Mouse (Mus musculus) heart, adult 2 months (tissue): ENCODE data around the gene Rbfox2. TPM values are rescaled to one million over a fixed set of nuclear protein-coding genes. Genes with fewer than 3 reads are reported as not detected.
"Not testable (repeated sequence)": the region's sequence is repeated elsewhere in the genome, so short reads cannot be mapped to it uniquely, and the experiment has no call there.

Source experiments
- DNase-seq, 2 experiments: peaks; one replicate each; pipeline ENCODE4 v3.0.0; 2021
- H3K27ac ChIP-seq: fragments of 200-600 bp; 2 replicates; pipeline ENCODE4 v1.8.1; 2022
- H3K27me3 ChIP-seq: fragments of 200-500 bp; 2 replicates; pipeline ENCODE4 v1.6.1; 2012; ENCODE audit warnings: mild to moderate bottlenecking, low read length, inconsistent platforms, mixed read lengths; ENCODE audit not compliant: control insufficient read depth, insufficient read depth
- H3K36me3 ChIP-seq: fragments of 200-500 bp; 2 replicates; pipeline ENCODE4 v1.6.1; 2012; ENCODE audit warnings: low read length, inconsistent platforms; ENCODE audit not compliant: control insufficient read depth, insufficient read depth
- H3K4me1 ChIP-seq: fragments of 200-500 bp; 2 replicates; pipeline ENCODE4 v1.6.1; 2011; ENCODE audit warnings: low read length; ENCODE audit not compliant: control insufficient read depth, insufficient read depth
- H3K4me3 ChIP-seq: fragments of 200-600 bp; 2 replicates; pipeline ENCODE4 v1.8.1; 2022
- H3K79me2 ChIP-seq: fragments of 200-500 bp; replicated peaks from 2 replicates; pipeline ENCODE4 v1.6.1; 2012; ENCODE audit warnings: mild to moderate bottlenecking, inconsistent platforms, low read length, moderate library complexity, mixed read lengths; ENCODE audit not compliant: control insufficient read depth, insufficient read depth
- H3K9ac ChIP-seq: fragments of 200-500 bp; 2 replicates; pipeline ENCODE4 v1.6.1; 2012; ENCODE audit warnings: low read depth, mild to moderate bottlenecking, control low read depth, inconsistent platforms, low read length, mixed read lengths
- CTCF ChIP-seq: fragments of 200-600 bp; IDR thresholded peaks from 2 replicates; pipeline ENCODE4 v1.8.1; 2022; ENCODE audit warnings: antibody characterized with exemption, mild to moderate bottlenecking, moderate library complexity
- EP300 ChIP-seq: fragments of 200-500 bp; IDR thresholded peaks from 2 replicates; pipeline ENCODE4 v1.6.1; 2011; ENCODE audit warnings: low read depth, low read length, control low read depth; ENCODE audit not compliant: insufficient read depth
- POLR2A ChIP-seq: fragments of 200-500 bp; IDR thresholded peaks from 2 replicates; pipeline ENCODE4 v1.6.1; 2011; ENCODE audit warnings: mild to moderate bottlenecking, low read depth, low read length, control low read depth; ENCODE audit not compliant: insufficient read depth
- WGBS: fragments of 180-500 bp; shearing (Covaris S2); methylation state at CpG from one replicate; pipeline ENCODE4 v1.1.7; 2018; 5-methylcytosine and 5-hydroxymethylcytosine counted together
- intact Hi-C: fragments of 180-260 bp; cut with DNase I; formaldehyde crosslinking; loops from one replicate; pipeline ENCODE4 v1.15.1; 2025
- polyA plus RNA-seq: library from polyadenylated mRNA; depleted of rRNA; stranded (reverse); fragments of >200 nt; gene quantifications from 2 replicates; pipeline ENCODE4 v1.2.3, GENCODE M21; 2012
- total RNA-seq, 2 experiments: library from RNA; stranded (reverse); gene quantifications; 2 replicates each; pipeline ENCODE4 v1.2.3; 2021

Rbfox2 gene
- total and polyA plus RNA-seq, 3 experiments = 86.0 to 110 (median 106) TPM

DNA sequence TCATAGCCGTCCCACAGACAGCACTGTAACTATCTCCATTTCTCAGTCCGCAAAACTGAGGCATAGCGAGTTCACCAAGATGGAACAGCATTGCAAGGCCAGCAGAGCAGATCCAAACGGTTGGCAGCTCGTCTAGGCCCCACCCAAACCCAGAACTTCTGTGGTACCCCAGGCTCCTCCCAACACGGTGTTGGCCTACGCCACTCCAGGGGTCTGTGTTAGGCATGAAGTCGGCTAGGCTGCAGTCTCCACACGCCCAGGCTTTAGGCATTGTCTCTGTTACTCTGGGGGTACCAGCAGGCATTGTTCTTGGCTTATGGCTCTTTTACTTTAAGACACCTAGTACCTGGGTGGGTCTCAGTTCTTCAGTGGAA is 30.2 kb upstream of the Rbfox2 start:
- intact Hi-C loops = loop anchor here (1.0 to 10.0 kb wide), 6 partner anchors 30 to 362 kb away; partner anchors contain the start of gene Rbfox2
- Histone ChIP-seq H3K79me2 (no peaks in the 10 kb centered on the region), H3K27me3 (no peaks in the 10 kb centered on the region), H3K4me1 (peaks cover 9% of the 10 kb centered on the region), H3K36me3 (no peaks in the 10 kb centered on the region), H3K27ac (peak overlapping the region; percentile 90), H3K4me3 (peak overlapping the region; percentile 38), H3K9ac (peak overlapping the region; percentile 52; the same call in 1 of the 2 replicates)
- no peak for TF ChIP-seq EP300
- WGBS = 39% methylated on average over 9 of the region's 9 CpGs
- no peak for DNase-seq

DNA sequence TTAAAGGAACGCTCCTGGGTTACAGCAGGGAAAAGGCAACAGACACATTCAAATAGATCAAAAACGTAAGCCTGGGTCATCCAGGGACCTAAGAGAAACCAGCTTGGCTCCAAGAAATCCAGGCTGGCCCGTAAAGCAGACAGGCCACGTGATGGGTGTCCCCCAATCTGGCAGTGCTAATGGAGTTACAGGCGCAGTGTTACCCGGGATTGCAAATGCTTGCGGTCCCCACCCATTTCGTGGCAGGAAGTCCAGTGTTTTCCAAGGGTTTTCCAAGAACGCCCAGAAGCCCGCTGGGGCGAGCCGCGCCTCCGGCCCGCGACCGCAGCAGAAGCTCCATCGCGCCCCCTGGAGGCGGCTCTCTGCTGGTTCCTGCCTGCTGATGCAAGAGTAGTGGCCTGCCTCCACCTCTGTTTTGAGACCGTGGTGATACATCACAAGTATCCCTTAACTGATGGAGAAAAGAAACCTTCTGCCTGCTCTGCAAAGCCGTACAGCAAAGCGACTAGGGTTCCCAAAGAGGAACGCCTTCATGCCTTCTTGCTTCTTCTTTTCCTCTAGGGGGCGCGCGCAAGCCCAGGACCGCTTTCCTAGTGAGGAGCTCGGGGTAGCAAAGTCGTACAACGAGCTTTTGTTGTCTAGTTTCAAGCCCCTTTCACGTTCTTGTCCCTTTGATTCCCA is 29.6 kb upstream of the Rbfox2 start:
- intact Hi-C loops = loop anchor here (1.0 to 10.0 kb wide), 5 partner anchors 30 to 362 kb away; partner anchors contain the start of gene Rbfox2
- peak; percentile 94 to 95 for DNase-seq

DNA sequence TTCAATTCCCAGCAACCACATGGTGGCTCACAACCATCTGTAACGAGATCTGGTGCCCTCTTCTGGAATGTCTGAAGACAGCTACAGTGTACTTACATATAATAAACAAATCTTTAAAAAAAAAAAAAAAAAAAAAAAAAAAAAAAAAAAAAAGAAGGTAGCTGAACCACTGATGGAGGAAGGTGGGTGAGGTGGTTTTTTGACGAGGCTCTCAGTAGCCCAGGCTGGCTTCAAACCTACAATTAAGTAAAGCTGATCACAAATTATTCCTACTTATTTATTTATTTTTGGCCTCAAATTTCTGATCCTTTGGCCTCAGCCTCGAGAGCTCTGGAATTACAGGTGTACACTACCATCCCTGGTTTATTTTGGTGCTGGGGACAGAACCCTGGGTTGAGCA is 28.4 kb upstream of the Rbfox2 start:
- WGBS = 95% methylated on average over 3 of the region's 3 CpGs
- not testable (repeated sequence) for H3K4me3 ChIP-seq, H3K36me3 ChIP-seq, H3K27me3 ChIP-seq, H3K9ac ChIP-seq, H3K4me1 ChIP-seq, DNase-seq, H3K79me2 ChIP-seq
- intact Hi-C loops = loop anchor here (5.0 to 10.0 kb wide), 2 partner anchors 298 to 360 kb away; no protein-coding TSS in a partner anchor
- H3K27ac ChIP-seq = peak overlapping the region; percentile 90

More for the DNA sequence above, 29.6 kb upstream of the Rbfox2 start:
- no peaks in the 10 kb centered on the region for H3K36me3 ChIP-seq
- peak overlapping the region; percentile 52 for H3K9ac ChIP-seq
- peak overlapping the region; percentile 38 for H3K4me3 ChIP-seq
- no peaks in the 10 kb centered on the region for H3K27me3 ChIP-seq
- TF ChIP-seq POLR2A = peak; percentile 73
- TF ChIP-seq EP300 = peak; percentile 93
- TF ChIP-seq CTCF = no peak
- H3K79me2 ChIP-seq = no peaks in the 10 kb centered on the region
- H3K27ac ChIP-seq = peak overlapping the region; percentile 90
- WGBS = 2% methylated on average over 32 of the region's 32 CpGs
- H3K4me1 ChIP-seq = peaks cover 9% of the 10 kb centered on the region

DNA sequence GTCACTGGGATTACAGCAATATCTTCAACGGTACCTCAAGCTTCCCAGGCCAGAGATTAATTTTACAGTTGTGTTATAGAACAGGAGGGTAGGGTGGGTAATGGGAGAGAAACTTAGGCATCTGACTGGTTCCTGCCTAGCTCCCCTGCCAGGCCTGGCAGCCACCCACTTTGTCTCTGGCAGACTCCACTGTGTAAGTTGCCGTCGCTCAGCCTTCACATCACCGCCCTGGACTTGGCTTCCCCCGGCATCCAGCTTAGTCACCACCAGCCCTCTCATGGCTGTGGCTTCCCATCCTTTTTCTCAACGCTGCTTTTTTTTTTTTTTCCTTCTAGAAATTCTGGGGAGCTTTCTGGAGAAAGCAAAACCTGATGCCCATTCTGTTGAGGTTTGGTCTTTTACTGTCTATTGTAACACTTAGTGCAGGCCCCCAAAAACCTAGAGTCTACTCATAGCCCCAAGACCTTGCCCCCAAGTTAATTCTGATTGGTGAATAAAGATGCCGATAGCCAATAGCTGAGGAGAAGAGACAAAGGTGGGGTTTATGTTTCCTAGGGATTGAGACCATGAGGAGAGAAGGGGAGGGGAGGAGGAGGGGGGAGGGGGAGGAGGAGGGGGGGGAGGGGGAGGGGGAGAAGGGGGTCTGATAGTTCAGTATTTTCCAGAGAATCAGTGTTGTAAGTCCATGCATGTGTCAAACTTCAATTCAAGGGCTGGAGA is 25.6 kb upstream of the Rbfox2 start:
- DNase-seq = peak in 1 of 2 experiments; percentile 53
- WGBS = 53% methylated on average over 7 of the region's 7 CpGs

DNA sequence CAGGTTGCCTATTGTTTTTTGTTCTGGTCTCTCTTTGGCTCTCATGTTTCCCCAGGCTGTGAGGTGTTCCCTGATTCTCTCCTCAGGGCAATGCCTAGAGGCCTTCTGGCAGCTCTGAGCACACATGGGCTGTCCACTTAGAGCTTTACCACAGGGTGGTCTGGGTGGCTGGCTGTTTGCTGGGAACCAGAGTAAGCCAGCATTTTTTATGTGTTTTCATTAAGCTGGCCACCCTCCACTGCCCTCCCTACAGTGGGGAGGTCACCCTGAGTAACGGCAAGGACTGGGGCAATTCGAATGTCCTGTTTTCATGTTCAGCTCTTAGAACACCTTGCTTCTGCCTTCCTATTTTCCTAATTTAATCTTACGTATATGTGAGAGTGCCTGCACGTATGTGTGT is 24.6 kb upstream of the Rbfox2 start:
- WGBS = 78% methylated on average over 4 of the region's 4 CpGs
- no peak overlapping the region for H3K4me3 ChIP-seq

More for the DNA sequence above, 25.6 kb upstream of the Rbfox2 start:
- no peak overlapping the region for H3K9ac ChIP-seq
- no peaks in the 10 kb centered on the region for H3K79me2 ChIP-seq
- no peak overlapping the region for H3K4me3 ChIP-seq
- peaks cover 9% of the 10 kb centered on the region for H3K4me1 ChIP-seq
- no peaks in the 10 kb centered on the region for H3K36me3 ChIP-seq
- TF ChIP-seq POLR2A (no peak), EP300 (no peak), CTCF (no peak)
- intact Hi-C loops = loop anchor here (5.0 to 10.0 kb wide), 2 partner anchors 35 to 358 kb away; no protein-coding TSS in a partner anchor
- H3K27ac ChIP-seq = no peak overlapping the region
- H3K27me3 ChIP-seq = no peaks in the 10 kb centered on the region

DNA sequence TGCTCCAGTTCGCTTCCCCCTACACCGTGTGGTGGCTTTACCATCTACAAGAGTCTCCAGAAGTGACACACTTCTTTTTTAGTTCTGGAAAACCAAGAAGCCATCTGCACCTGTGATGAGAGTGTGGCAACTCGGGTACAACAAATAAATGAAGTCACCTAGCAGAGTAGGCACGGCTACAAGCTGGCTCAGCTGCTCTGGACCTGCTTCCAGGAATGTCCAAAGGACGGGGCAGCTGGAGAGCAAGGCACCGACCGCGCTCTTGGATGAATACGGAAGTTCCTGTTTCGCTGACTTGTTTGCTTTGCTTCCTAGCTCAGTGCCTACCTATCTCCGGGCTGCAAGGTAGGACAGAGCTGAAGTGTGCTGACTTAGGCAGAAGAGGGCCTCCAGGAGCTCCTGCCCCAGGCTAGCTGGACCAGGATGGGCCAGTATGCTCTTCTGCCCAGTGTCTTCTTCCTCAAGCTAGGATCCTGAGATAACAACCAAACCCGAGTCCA is 22.9 kb upstream of the Rbfox2 start:
- no peaks in the 10 kb centered on the region for H3K4me1 ChIP-seq
- H3K27me3 ChIP-seq = no peaks in the 10 kb centered on the region
- peak overlapping the region; percentile 50 for H3K27ac ChIP-seq
- intact Hi-C loops = loop anchor here (5.0 to 10.0 kb wide), 2 partner anchors 38 to 355 kb away; no protein-coding TSS in a partner anchor
- peak overlapping the region; percentile 8; the same call in 1 of the 2 replicates for H3K4me3 ChIP-seq
- TF ChIP-seq POLR2A = no peak
- no peak for TF ChIP-seq CTCF
- TF ChIP-seq EP300 = no peak
- 54% methylated on average over 12 of the region's 12 CpGs for WGBS
- no peaks in the 10 kb centered on the region for H3K36me3 ChIP-seq
- no peaks in the 10 kb centered on the region for H3K79me2 ChIP-seq
- no peak for DNase-seq
- H3K9ac ChIP-seq = no peak overlapping the region

More for the DNA sequence above, 24.6 kb upstream of the Rbfox2 start:
- peaks cover 6% of the 10 kb centered on the region for H3K4me1 ChIP-seq
- H3K27ac ChIP-seq = no peak overlapping the region
- DNase-seq = no peak
- no peaks in the 10 kb centered on the region for H3K79me2 ChIP-seq
- H3K27me3 ChIP-seq = no peaks in the 10 kb centered on the region
- intact Hi-C loops = loop anchor here (5.0 to 10.0 kb wide), 2 partner anchors 36 to 357 kb away; no protein-coding TSS in a partner anchor
- H3K36me3 ChIP-seq = no peaks in the 10 kb centered on the region
- H3K9ac ChIP-seq = no peak overlapping the region
- TF ChIP-seq CTCF (no peak), EP300 (no peak), POLR2A (no peak)
